28 mouse cellular contexts compared by ENCODE assay signal in the genomic region with DNA sequence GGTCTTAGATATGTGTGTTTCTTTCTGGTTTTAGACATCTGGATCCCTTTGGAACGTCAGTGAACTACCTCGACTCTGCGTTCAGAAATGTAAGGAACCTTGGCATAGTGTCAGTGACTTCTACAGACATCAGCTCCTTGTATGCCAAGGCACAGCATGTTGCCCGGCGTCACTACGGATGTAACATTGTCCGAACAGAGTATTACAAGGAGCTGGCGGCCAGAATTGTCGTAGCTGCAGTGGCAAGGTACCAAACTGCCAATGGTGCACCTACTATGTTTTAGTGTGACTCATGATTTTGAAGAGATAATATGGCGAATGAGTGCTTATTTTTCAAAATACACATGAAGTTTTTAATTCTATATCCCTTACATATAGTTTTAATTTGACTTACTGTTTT. TPM values are rescaled to one million over a fixed set of nuclear protein-coding genes. Genes with fewer than 3 reads are reported as not detected.
DNase-seq lines count a peak whose midpoint lies in the region; ATAC-seq lines count a peak whose summit lies in the region.
"Had no signal": no experiment of that assay in that cellular context is flagged by ENCODE, and none has a peak within 500 bp of the region (broad histone marks: within the 10 kb centered on the region; RNA-seq: fewer than 3 reads in every experiment).

No protein-coding gene starts in this region.

- peak; percentile 17 to 22 for DNase-seq in cerebellum, adult 18-20 months
- no peak for DNase-seq in cerebellum, adult 9-10 months
- peak; percentile 29 to 56 for DNase-seq in cerebellum, postnatal 25 days
- DNase-seq in cerebellum, adult 8-10 months = no peak
- DNase-seq in midbrain, embryonic 11.5 days (ENCODE audit: low spot score, missing footprints) = peak; percentile 79
- DNase-seq: adrenal gland, postnatal 10 days; adrenal gland, postnatal 36 days; B cell, adult 2 months; forebrain, postnatal 0 days; gastrocnemius, adult 2 months; gastrocnemius, postnatal 14 days; heart, adult 18-20 months; heart, postnatal 10 days; heart, postnatal 4 days; kidney, adult 18-20 months; kidney, adult 9 months had no signal

- WGBS in midbrain, embryonic 11.5 days = 98% methylated on average over 10 of the region's 10 CpGs
- 96% methylated on average over 10 of the region's 10 CpGs for WGBS in midbrain, embryonic 13.5 days

- no peaks in the 10 kb centered on the region for H3K4me1 ChIP-seq in midbrain, embryonic 11.5 days (ENCODE audit: control insufficient read depth, insufficient read depth, low read length)
- H3K4me1 ChIP-seq in midbrain, embryonic 13.5 days (replicated peaks) = no peaks in the 10 kb centered on the region
- H3K4me1 ChIP-seq: embryonic facial prominence, embryonic 12.5 days; embryonic facial prominence, embryonic 15.5 days; heart, embryonic 12.5 days; heart, embryonic 15.5 days had no signal

- peaks cover 22% of the 10 kb centered on the region for H3K36me3 ChIP-seq in midbrain, embryonic 11.5 days (ENCODE audit: control insufficient read depth, insufficient read depth, low read length)
- H3K36me3 ChIP-seq in midbrain, embryonic 13.5 days = peaks cover 75% of the 10 kb centered on the region

- no peak overlapping the region for H3K27ac ChIP-seq in midbrain, embryonic 11.5 days (ENCODE audit: low read depth, low read length)
- no peak overlapping the region for H3K27ac ChIP-seq in midbrain, embryonic 13.5 days
- H3K27ac ChIP-seq: embryonic facial prominence, embryonic 12.5 days; embryonic facial prominence, embryonic 15.5 days; gastrocnemius, adult 2 months; heart, embryonic 15.5 days; hindbrain, embryonic 14.5 days; hindbrain, postnatal 0 days had no signal

- H3K9me3 ChIP-seq in midbrain, embryonic 11.5 days (ENCODE audit: control insufficient read depth, low read length) = no peaks in the 10 kb centered on the region
- no peaks in the 10 kb centered on the region for H3K9me3 ChIP-seq in midbrain, embryonic 13.5 days
- H3K9me3 ChIP-seq: embryonic facial prominence, embryonic 12.5 days; embryonic facial prominence, embryonic 15.5 days; G1E; heart, embryonic 12.5 days; heart, embryonic 15.5 days had no signal

- H3K27me3 ChIP-seq in midbrain, embryonic 11.5 days (ENCODE audit: control insufficient read depth, insufficient read depth, low read length) = no peaks in the 10 kb centered on the region
- no peaks in the 10 kb centered on the region for H3K27me3 ChIP-seq in midbrain, embryonic 13.5 days
- H3K27me3 ChIP-seq: CH12.LX; embryonic facial prominence, embryonic 12.5 days; embryonic facial prominence, embryonic 15.5 days; heart, embryonic 12.5 days; heart, embryonic 15.5 days; Patski had no signal

- no peak overlapping the region for H3K4me3 ChIP-seq in midbrain, embryonic 11.5 days (ENCODE audit: low read depth, low read length)
- no peak overlapping the region for H3K4me3 ChIP-seq in midbrain, embryonic 13.5 days (replicated peaks)
- H3K4me3 ChIP-seq: embryonic facial prominence, embryonic 12.5 days; embryonic facial prominence, embryonic 15.5 days; gastrocnemius, adult 2 months; heart, embryonic 12.5 days; heart, embryonic 15.5 days had no signal

- no peak overlapping the region for H3K9ac ChIP-seq in midbrain, embryonic 11.5 days (ENCODE audit: low read length)
- no peak overlapping the region for H3K9ac ChIP-seq in midbrain, embryonic 13.5 days (replicated peaks)
- H3K9ac ChIP-seq: embryonic facial prominence, embryonic 12.5 days; embryonic facial prominence, embryonic 15.5 days; forebrain, postnatal 0 days; heart, embryonic 12.5 days; heart, embryonic 15.5 days; hindbrain, embryonic 14.5 days had no signal

- ATAC-seq in midbrain, embryonic 11.5 days (ENCODE audit: low FRiP score) = no peak
- ATAC-seq in midbrain, embryonic 13.5 days = no peak
- ATAC-seq: forebrain, embryonic 14.5 days; forebrain, postnatal 0 days; hindbrain, postnatal 0 days; intestine, embryonic 16.5 days; Patski had no signal

- H3K4me2 ChIP-seq in midbrain, embryonic 11.5 days = no peak overlapping the region
- no peak overlapping the region for H3K4me2 ChIP-seq in midbrain, embryonic 13.5 days (replicated peaks)
- H3K4me2 ChIP-seq: embryonic facial prominence, embryonic 12.5 days; embryonic facial prominence, embryonic 15.5 days; heart, embryonic 12.5 days; heart, embryonic 15.5 days; hindbrain, embryonic 14.5 days had no signal

RNA-seq across cellular contexts. Expression of a gene that starts 21.5 kb away (rescaled TPM):
- polyA plus RNA-seq in midbrain, embryonic 11.5 days (2014; fragmentation: Nextera tagmentation; extraction: Ambion mirVana) = 54.3 and 56.7 TPM in 2 replicates
- 51.8 and 56.0 TPM in 2 replicates for polyA plus RNA-seq in midbrain, embryonic 13.5 days (2015; fragmentation: Nextera tagmentation; extraction: Ambion mirVana)

RNA-seq across cellular contexts. Expression of a gene that starts 21.6 kb away (rescaled TPM):
- 23.6 and 27.8 TPM in 2 replicates for polyA plus RNA-seq in midbrain, embryonic 11.5 days (2014; fragmentation: Nextera tagmentation; extraction: Ambion mirVana)
- polyA plus RNA-seq in midbrain, embryonic 13.5 days (2015; fragmentation: Nextera tagmentation; extraction: Ambion mirVana) = 21.4 and 27.8 TPM in 2 replicates

RNA-seq across cellular contexts. Expression of a gene that starts 50.9 kb away (rescaled TPM):
- polyA plus RNA-seq in midbrain, embryonic 11.5 days (2014; fragmentation: Nextera tagmentation; extraction: Ambion mirVana) = 149 and 161 TPM in 2 replicates
- polyA plus RNA-seq in midbrain, embryonic 13.5 days (2015; fragmentation: Nextera tagmentation; extraction: Ambion mirVana) = 122 and 138 TPM in 2 replicates

Comparison
In these comparisons a context has a peak if more than half of its experiments do, and no peak if none do; other contexts are left out.
1. DNase-seq: peak in cerebellum, adult 18-20 months (2 of 2), cerebellum, postnatal 25 days (2 of 2) and midbrain, embryonic 11.5 days (single experiment); none in cerebellum, adult 9-10 months (single experiment) and cerebellum, adult 8-10 months (single experiment).